Mouse (Mus musculus) gastrocnemius, adult 2 months (tissue): ENCODE data around the gene Pkd2l1. TPM values are rescaled to one million over a fixed set of nuclear protein-coding genes. Genes with fewer than 3 reads are reported as not detected.
A peak's percentile ranks its signal among the peaks of the same experiment; 100 is the strongest.

Experiments used
- DNase-seq: peaks from one replicate; pipeline ENCODE4 v3.0.0; 2022
- H3K27ac ChIP-seq: fragments of 200-600 bp; 2 replicates; pipeline ENCODE4 v1.8.1; 2022; ENCODE audit warnings: mild to moderate bottlenecking
- H3K4me3 ChIP-seq: fragments of 200-600 bp; 2 replicates; pipeline ENCODE4 v1.8.1; 2022; ENCODE audit warnings: mild to moderate bottlenecking, moderate library complexity
- CTCF ChIP-seq: fragments of 200-600 bp; IDR thresholded peaks from 2 replicates; pipeline ENCODE4 v1.8.1; 2022; ENCODE audit warnings: antibody characterized with exemption, mild to moderate bottlenecking, moderate library complexity
- intact Hi-C: fragments of 180-260 bp; cut with DNase I; formaldehyde crosslinking; loops from one replicate; pipeline ENCODE4 v1.15.1; 2025
- total RNA-seq, 2 experiments: library from RNA; stranded (reverse); gene quantifications; 2 replicates each; pipeline ENCODE4 v1.2.3; 2021

Pkd2l1 gene
- total RNA-seq, 2 experiments from 2014 or later: not detected

DNA sequence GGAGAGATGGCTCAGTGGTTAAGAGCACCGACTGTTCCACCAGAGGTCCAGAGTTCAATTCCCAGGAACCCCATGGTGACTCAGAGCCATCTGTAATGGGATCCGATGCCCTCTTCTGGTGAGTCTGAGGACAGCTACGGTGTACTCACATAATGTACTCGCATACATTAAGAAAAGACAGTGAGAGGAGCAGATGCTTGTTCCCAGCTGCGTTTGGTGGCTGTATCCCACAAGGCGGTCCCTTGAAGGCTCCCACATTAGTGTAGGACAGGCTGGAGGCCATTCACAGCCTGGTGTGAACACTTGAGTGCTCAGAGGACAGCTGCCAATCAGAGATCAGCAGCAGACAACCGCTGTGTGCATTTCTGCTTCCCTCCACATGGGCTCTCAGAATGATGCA lies 80.5 kb downstream of the Pkd2l1 start:
- no peak for DNase-seq
- peak; percentile 16; the same call in 1 of the 2 replicates for TF ChIP-seq CTCF
- intact Hi-C loops: no loop called here
- H3K27ac ChIP-seq: no peak overlapping the region
- H3K4me3 ChIP-seq: no peak overlapping the region

DNA sequence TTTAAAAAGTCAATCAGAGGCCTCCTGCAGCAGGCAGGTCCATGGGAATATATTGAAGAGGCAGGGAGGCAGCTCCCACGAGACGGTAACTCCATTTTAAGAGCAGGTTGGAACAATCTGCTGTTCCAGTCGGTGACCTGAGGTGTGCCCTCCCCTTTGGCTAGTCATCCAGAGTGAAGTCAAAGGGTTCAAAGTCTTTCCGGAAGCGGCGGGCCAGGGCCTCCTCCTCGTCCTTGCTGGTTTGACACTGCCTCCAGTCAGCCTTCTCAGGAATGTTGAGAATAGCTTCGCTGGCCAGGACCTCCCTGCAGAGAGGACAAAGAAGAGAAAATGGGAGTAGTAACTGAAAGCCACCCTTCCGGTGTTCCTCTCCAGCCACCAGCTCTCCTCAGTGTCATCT lies 81.9 kb downstream of the Pkd2l1 start:
- intact Hi-C loops: no loop called here
- TF ChIP-seq CTCF: no peak

DNA sequence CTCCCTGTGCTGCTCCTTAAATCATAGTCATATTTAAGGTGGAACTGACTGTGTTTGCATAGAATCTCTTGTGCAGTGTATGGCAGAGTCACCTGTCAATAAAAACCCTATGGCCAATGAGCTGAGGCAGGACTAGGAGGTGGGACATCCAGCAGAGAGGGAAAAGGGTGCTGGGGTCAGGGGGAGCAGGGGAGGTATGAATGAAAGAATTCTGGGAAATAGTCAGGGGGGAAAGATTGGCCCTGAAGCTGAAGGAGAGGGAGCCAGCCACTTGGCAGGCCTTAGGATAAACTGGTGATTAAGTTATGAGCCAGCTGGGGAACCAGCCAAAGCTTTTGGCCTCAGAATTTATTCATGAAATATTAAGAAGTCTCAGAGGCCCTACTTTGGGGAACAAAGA lies 83.2 kb downstream of the Pkd2l1 start:
- Histone ChIP-seq H3K27ac (no peak overlapping the region), H3K4me3 (no peak overlapping the region)
- TF ChIP-seq CTCF: no peak
- DNase-seq: no peak
- intact Hi-C loops: no loop called here

More for the DNA sequence above, 81.9 kb downstream of the Pkd2l1 start:
- no peak overlapping the region for H3K27ac ChIP-seq
- no peak overlapping the region for H3K4me3 ChIP-seq
- DNase-seq: no peak

DNA sequence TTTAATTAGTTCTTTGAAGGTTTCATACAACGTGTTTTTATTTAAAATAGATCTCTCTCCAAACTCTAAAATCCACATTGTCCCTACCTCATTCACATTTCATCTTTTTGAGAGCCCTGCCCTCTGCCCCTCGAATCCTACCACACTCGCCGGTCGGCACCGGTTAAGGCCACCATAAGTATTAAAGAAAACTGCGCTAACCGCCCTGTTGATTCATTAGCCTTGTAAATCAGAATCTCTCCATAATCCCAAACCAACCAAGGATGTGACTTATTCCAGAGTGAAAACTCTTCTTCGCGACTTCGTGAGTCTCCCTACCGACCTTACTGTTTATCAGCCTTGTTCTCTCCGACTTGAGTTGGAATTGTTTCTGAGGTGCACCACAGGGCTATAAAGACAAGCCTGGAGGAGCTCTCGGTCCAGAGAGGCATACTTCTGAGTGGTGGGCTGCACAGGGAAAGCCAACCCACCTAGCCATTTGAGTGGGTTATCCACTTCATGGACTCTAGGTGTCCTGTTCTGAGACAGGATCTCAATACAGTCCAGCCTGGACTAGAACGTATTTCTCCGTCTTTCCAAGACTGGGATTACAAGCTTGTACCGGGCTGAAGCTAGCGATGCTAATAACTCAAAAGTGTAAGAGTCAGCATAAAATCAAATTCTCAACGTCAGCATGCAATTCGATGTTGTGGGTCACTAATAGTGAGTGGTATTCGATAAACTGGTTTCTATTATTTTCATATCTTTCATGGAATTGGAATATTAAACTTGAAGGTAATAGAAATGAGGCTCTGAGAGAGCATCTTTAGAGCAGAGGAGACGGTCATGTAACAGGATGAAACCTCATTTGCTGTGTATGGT lies 84.4 kb downstream of the Pkd2l1 start:
- no peak for TF ChIP-seq CTCF
- intact Hi-C loops: loop anchor here (2.0 kb wide), 1 partner anchor 27 kb away; the partner anchor contains the start of gene Cwf19l1
- Histone ChIP-seq H3K27ac (peak overlapping the region; percentile 93), H3K4me3 (peak overlapping the region; percentile 93)
- no peak for DNase-seq

DNA sequence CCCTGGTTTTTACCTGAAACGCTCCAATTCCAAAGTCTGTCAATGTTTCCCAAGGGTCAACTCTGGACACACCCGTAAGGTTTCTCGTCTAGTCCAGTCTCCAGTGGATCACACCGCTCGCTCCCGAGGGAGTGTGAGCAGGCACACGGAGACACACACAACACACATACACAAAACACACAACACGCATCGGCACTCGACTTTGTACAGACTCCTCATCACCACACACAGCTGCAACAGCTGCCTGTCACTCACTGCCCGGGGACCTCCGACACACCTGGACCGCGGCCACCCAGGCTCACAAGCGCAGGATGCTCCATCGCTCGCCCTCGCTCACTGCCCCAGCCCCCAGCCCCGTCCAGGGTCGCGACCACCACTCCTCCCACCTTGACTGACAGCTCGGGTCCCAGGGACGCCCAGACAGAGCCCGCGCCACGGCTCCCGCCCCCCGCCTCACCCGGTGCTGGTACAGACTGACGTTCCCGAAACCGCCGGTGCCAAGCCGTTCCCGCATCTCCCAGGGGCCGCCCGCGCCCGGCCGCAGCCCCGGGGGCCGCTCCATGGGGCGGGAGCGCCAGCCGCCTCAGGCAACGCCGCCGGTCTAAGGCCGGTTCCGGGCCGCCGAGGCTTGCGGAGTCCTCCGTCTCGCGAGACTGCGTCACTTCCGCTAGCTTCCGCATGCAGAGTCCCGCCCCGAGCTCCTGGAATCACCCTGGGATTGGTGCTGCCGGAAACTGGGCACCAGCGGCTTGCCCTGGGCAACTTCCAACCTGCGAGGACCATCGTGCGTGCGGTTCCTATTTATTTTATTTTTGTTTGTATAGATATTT lies 85.2 kb downstream of the Pkd2l1 start, which contains the start of gene Chuk:
TSS of gene Chuk (minus strand) at position 650 of the 830 bp plus-strand sequence.
- Histone ChIP-seq H3K27ac (peak within 1 kb of the TSS; percentile 93), H3K4me3 (peak within 1 kb of the TSS; percentile 93)
- no peak for TF ChIP-seq CTCF
- intact Hi-C loops: loop anchor here (2.0 kb wide), 1 partner anchor 28 kb away; the partner anchor contains the start of gene Cwf19l1
- DNase-seq: peak; percentile 99

DNA sequence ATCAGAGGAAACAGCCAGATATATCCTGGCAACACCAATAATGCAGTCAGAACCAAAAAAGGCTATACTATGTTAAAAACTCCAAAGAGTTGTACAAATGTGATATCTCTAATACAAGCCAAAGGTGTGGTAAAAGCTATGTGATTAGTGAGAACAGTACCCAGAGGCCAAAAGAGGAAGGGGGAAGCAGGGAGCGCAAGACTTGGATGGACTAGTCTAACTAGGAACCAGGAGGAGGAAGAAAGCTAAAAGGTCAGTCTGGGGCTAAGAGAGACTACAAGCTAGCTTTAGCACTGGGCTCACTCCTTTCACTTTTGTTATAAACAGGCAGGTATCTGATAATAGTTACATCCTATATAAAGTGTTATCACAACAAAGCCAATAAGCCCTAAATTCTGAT lies 87.8 kb downstream of the Pkd2l1 start:
- no peak for DNase-seq
- Histone ChIP-seq H3K4me3 (no peak overlapping the region), H3K27ac (no peak overlapping the region)
- no peak for TF ChIP-seq CTCF
- intact Hi-C loops: no loop called here

DNA sequence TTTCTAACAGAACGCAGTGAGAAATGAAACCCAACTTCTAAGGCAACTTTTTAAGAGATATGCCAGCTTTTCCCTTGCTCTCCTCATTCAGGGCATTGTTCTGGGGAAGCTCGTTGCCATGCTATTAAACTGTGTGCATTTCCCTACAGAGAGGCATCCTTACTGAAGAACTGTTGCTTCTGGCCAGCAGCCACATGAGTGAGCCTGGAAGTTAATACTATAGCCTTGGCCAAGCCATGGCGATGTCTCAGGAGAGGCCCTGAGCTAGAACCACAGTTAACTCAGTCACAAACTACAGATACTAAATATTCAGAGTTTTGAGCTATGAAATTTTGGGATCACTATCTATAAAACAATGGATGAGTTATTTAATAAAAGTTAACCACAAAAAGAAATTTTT lies 89.2 kb downstream of the Pkd2l1 start:
- TF ChIP-seq CTCF: no peak
- no peak for DNase-seq
- intact Hi-C loops: no loop called here
- Histone ChIP-seq H3K4me3 (no peak overlapping the region), H3K27ac (no peak overlapping the region)

DNA sequence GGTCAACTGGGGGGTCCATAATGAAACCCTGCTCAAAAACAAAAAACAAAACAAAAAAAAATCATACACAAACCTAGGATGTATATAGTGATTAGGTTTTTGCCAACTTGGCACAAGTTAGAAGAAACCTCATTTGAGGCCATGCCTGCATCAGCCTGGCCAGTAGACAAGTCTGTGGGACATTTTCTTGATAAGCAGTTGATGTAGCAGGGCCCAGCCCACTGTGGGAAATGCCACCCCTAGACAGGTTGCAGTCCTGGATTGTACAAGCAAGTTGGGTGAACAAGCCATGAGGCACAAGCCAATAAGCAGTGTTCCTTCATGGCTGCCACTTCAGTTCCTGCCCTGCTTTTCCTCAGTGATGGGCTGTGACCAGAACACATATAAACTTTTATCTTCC lies 91.4 kb downstream of the Pkd2l1 start:
- H3K4me3 ChIP-seq: no peak overlapping the region
- intact Hi-C loops: no loop called here
- H3K27ac ChIP-seq: no peak overlapping the region
- no peak for TF ChIP-seq CTCF
- DNase-seq: no peak

Other genes starting within 250 kb of the Pkd2l1 start
- gene Cpn1, start 205.9 kb downstream of the Pkd2l1 start, total RNA-seq: not detected
- not detected for gene Cyp2c23, start 163.2 kb downstream of the Pkd2l1 start, total RNA-seq
- 1 to 10 TPM; 3.4 to 5.1 TPM for gene Erlin1, start 122.7 kb downstream of the Pkd2l1 start, total RNA-seq
- 10 to 100 TPM; 16.0 to 17.5 TPM for gene Chuk, start 85.0 kb downstream of the Pkd2l1 start, total RNA-seq
- 1 to 10 TPM; 5.8 to 8.1 TPM for gene Cwf19l1, start 56.6 kb downstream of the Pkd2l1 start, total RNA-seq
- 10 to 100 TPM; 12.9 to 14.3 TPM for gene Bloc1s2, start 46.0 kb downstream of the Pkd2l1 start, total RNA-seq
- gene Scd3, start 10.8 kb upstream of the Pkd2l1 start, total RNA-seq: not detected
- gene Scd2, start 101.2 kb upstream of the Pkd2l1 start, total RNA-seq: 1 to 10 TPM; 7.4 to 9.1 TPM
- under 1 TPM in 1 of 2 experiments, not detected in 1; 0.13 TPM for gene Scd4, start 140.7 kb upstream of the Pkd2l1 start, total RNA-seq
- 10 to 100 TPM; 10.9 to 33.9 TPM for gene Scd1, start 215.4 kb upstream of the Pkd2l1 start, total RNA-seq